Mouse (Mus musculus): ENCODE data around the gene Alpk1. TPM values are rescaled to one million over a fixed set of nuclear protein-coding genes. Genes with fewer than 3 reads are reported as not detected.

The Alpk1 gene
- polyA plus RNA-seq, 1 experiment from 2014 or later: 0.58 TPM

DNA sequence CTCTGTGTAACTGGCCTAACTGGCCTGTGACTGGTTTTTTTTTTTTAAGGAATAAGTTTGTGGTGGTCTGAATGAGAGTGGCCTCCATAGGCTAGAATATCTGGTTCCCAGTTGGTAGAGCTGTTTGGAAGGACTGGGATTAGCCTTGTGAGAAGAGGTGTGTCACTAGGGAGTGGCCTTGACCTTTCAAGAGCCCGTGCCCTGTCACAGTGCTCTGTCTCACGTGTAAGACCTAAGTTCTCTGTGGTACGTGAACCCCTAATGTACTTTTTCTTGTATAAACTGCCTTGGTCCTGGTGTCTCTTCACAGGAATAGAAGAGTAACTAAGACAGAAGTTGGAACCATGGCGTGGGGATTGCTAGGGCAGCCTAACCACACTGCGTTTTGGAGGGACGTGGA is 25.7 kb upstream of the Alpk1 start:
- H3K36me3 ChIP-seq: peaks cover 44% of the 10 kb centered on the region
- H3K4me3 ChIP-seq (replicated peaks): no peak overlapping the region
- no peak overlapping the region for H3K4me2 ChIP-seq
- no peak overlapping the region for H3K9ac ChIP-seq
- H3K4me1 ChIP-seq (replicated peaks): peaks cover 13% of the 10 kb centered on the region
- WGBS (ENCODE audit: insufficient replicate concordance): 84% methylated on average over 6 of the region's 6 CpGs
- no peak overlapping the region for H3K27ac ChIP-seq
- H3K9me3 ChIP-seq (replicated peaks): no peaks in the 10 kb centered on the region
- no peaks in the 10 kb centered on the region for H3K27me3 ChIP-seq
- DNase-seq (no peak), ATAC-seq (ENCODE audit: low read depth) (no peak)

DNA sequence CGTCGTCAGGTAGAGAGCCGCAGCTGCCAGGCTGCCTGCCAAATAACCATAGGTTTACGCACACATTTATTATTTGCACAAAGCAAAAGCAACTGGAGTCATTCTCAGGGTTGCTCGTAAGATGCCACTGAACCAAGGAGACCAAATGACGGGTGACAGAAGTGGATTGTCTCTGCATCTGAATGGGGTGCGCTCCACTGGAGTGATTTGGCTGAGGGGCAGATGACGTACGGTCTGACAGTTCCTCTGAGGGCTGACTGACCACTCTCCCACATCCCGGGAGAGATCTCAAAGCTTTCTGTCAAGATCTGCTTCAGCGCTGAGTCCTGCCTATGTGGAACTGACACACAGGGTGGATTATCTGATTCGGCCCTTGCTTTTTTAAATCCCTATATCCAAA is 24.7 kb upstream of the Alpk1 start:
- Histone ChIP-seq H3K36me3 (peaks cover 35% of the 10 kb centered on the region), H3K4me1 (replicated peaks) (peaks cover 13% of the 10 kb centered on the region), H3K9me3 (replicated peaks) (no peaks in the 10 kb centered on the region), H3K4me3 (replicated peaks) (no peak overlapping the region), H3K9ac (no peak overlapping the region), H3K27ac (no peak overlapping the region), H3K27me3 (no peaks in the 10 kb centered on the region), H3K4me2 (no peak overlapping the region)
- no peak for DNase-seq
- ATAC-seq (ENCODE audit: low read depth): no peak
- 82% methylated on average over 12 of the region's 12 CpGs for WGBS (ENCODE audit: insufficient replicate concordance)

- H3K9ac ChIP-seq: no peak overlapping the region
- no peak overlapping the region for H3K27ac ChIP-seq
- DNase-seq: no peak
- H3K9me3 ChIP-seq (replicated peaks): no peaks in the 10 kb centered on the region
- H3K4me3 ChIP-seq (replicated peaks): no peak overlapping the region
- 35% methylated on average over 4 of the region's 4 CpGs for WGBS (ENCODE audit: insufficient replicate concordance)
- H3K36me3 ChIP-seq: peaks cover 33% of the 10 kb centered on the region
- ATAC-seq (ENCODE audit: low read depth): peak; percentile 79
- peaks cover 17% of the 10 kb centered on the region for H3K4me1 ChIP-seq (replicated peaks)
- H3K27me3 ChIP-seq: no peaks in the 10 kb centered on the region
- H3K4me2 ChIP-seq: no peak overlapping the region
These were observed 24.1 kb upstream of the Alpk1 start for GRCm38 (mm10) chr3:127804439-127804838.

DNA sequence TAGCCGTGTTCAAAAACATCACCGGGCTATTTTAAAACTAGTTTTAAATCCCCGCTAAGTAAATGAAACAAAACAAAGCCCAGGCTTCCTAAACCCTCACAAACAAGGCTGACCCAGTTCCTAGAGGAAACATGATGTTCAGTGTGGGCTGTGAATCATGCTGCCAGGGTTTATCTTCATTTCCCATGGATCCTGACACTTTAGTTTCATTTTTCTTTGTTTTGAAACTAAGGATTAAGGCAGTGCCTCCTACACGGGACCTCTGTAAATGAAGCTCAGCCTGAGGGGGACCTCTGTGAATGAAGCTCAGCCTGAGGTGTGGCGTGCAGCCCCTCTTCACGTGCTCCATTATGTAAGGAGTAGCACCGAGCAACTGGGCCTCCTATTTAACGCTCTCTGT is 22.5 kb upstream of the Alpk1 start:
- WGBS (ENCODE audit: insufficient replicate concordance): 49% methylated on average over 8 of the region's 8 CpGs
- H3K36me3 ChIP-seq: peaks cover 17% of the 10 kb centered on the region
- DNase-seq (no peak), ATAC-seq (ENCODE audit: low read depth) (no peak; the same call in 1 of the 2 replicates)
- no peaks in the 10 kb centered on the region for H3K9me3 ChIP-seq (replicated peaks)
- peak overlapping the region; percentile 33; the same call in 1 of the 2 replicates for H3K9ac ChIP-seq
- H3K27ac ChIP-seq: no peak overlapping the region
- 0 out of 2 replicates have a peak overlapping the region, but pooled peaks have one; percentile 23 for H3K4me2 ChIP-seq
- no peak overlapping the region for H3K4me3 ChIP-seq (replicated peaks)
- peaks cover 17% of the 10 kb centered on the region for H3K4me1 ChIP-seq (replicated peaks)
- H3K27me3 ChIP-seq: no peaks in the 10 kb centered on the region

DNA sequence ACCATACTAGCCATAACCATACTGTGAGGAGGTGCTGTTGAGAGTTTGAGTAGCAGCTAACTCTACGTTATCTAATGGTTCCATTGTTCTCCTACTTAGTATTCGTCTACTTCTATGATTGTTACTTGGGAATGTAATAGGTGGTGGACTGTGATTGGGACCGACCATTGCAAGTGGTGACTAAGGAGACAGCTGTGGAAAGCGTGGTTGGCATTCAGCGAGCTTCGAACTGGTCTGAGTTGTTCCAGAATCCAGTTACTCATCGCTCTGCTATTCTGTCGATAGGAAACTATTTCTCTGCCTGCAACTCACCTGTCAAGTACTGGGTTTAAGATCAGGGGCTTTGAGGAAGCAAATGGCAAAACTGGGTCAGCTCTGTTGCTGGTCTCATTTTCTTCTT is 20.8 kb upstream of the Alpk1 start:
- Histone ChIP-seq H3K27me3 (no peaks in the 10 kb centered on the region), H3K9me3 (replicated peaks) (no peaks in the 10 kb centered on the region), H3K4me1 (replicated peaks) (peaks cover 17% of the 10 kb centered on the region), H3K4me3 (replicated peaks) (no peak overlapping the region), H3K4me2 (no peak overlapping the region), H3K9ac (no peak overlapping the region), H3K27ac (no peak overlapping the region), H3K36me3 (peaks cover 24% of the 10 kb centered on the region)
- WGBS (ENCODE audit: insufficient replicate concordance): 77% methylated on average over 8 of the region's 8 CpGs
- DNase-seq (no peak), ATAC-seq (ENCODE audit: low read depth) (no peak)

DNA sequence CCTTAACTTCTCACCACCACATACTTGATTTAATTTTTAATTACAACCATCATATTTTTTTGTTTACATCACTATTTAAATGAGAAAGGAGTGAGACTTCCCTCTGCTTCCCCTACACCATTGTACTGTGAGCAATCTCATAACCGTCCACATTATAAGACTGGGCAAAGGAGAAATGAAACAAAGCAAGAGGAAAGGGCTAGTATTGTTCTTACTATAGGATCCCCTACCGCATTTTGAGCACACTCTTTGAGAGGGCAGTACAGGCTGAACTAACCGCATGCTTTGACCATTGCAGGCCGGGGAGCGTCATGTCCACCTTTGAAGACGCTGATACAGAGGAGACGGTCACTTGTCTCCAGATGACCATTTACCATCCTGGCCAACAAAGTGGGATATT is 15.9 kb upstream of the Alpk1 start:
- no peaks in the 10 kb centered on the region for H3K27me3 ChIP-seq
- H3K9me3 ChIP-seq (replicated peaks): peaks cover 5% of the 10 kb centered on the region; the same call in 1 of the 2 replicates
- no peak overlapping the region for H3K27ac ChIP-seq
- peaks cover 29% of the 10 kb centered on the region for H3K4me1 ChIP-seq (replicated peaks)
- DNase-seq: no peak
- no peak for ATAC-seq (ENCODE audit: low read depth)
- peaks cover 30% of the 10 kb centered on the region for H3K36me3 ChIP-seq
- H3K4me2 ChIP-seq: no peak overlapping the region
- no peak overlapping the region for H3K4me3 ChIP-seq (replicated peaks)
- H3K9ac ChIP-seq: no peak overlapping the region
- 92% methylated on average over 7 of the region's 7 CpGs for WGBS (ENCODE audit: insufficient replicate concordance)

GRCm38 (mm10) chr3:127795762-127796161 is 15.4 kb upstream of the Alpk1 start:
- H3K4me3 ChIP-seq (replicated peaks): no peak overlapping the region
- H3K9me3 ChIP-seq (replicated peaks): peaks cover 5% of the 10 kb centered on the region; the same call in 1 of the 2 replicates
- H3K36me3 ChIP-seq: peaks cover 30% of the 10 kb centered on the region
- ATAC-seq (ENCODE audit: low read depth) (no peak), DNase-seq (no peak)
- 87% methylated on average over 3 of the region's 3 CpGs for WGBS (ENCODE audit: insufficient replicate concordance)
- no peak overlapping the region for H3K4me2 ChIP-seq
- H3K27ac ChIP-seq: no peak overlapping the region
- peaks cover 30% of the 10 kb centered on the region for H3K4me1 ChIP-seq (replicated peaks)
- H3K9ac ChIP-seq: no peak overlapping the region
- H3K27me3 ChIP-seq: no peaks in the 10 kb centered on the region

DNA sequence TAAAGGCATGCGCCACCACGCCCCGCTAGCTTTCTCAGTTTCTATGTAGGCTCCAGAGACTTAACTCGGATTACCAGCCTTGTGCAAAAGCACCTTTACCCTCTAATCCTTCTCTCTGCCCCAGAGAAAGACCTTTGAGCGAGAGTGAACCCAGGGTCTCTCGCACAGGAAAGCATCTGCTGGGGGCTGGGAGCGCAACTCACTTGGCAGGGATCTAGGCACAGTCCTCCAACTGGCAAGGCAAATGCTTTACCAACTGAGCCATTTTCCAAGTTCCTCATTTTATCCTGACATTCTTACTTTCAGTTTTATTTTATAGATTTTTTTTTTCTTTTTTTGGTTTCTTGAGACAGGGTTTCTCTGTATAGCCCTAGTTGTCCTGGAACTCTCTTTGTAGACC is 12.7 kb upstream of the Alpk1 start:
- peak overlapping the region; percentile 91 for H3K4me2 ChIP-seq

DNA sequence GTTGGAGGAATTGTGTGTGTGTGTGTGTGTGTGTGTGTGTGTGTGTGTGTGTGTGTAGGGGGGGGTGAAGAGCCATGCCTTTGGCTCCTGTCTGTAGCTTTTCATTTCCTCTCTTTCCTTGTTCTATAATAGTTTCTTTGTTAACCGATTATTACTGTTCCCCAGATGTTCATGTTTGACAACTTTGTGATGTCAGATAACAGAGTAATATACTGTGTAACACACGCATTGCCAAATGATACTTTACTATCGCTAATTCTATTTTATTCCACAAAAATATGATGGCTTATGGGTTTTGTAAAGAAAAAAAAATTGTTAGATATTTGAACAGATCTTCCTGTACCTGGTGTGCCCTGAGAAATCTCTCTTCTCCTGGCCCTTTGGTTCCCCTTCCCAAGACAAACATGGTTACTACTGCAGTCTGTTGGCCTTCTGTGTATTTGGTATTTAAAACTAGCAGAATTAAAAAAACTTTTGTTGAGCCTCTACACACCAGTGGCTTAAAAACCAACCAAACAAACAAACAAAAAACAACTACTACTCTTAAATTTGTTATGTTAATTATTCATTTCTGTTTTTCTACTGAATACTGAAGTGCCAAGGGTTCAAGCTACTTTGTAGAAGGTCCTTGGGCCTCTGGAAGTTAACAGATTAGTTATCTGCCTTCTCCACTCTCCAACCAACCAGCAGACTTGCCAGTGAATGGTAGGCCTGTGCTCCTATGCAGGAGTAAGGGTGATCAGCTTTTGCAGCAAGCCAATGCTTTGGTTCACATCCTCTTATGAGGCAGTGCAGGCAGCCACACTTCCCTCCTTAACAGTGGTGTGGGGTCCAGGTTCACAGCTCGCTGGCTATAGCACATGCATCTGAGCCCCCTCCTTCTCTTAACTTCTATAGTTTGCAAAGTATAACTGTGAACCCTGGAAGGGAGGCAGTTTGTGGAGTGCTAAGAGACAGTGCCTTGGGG is 11.6 kb upstream of the Alpk1 start:
- DNase-seq: peak; percentile 70
- H3K9ac ChIP-seq: peak overlapping the region; percentile 93

More for the DNA sequence above, 12.7 kb upstream of the Alpk1 start:
- 83% methylated on average over 7 of the region's 7 CpGs for WGBS (ENCODE audit: insufficient replicate concordance)
- peaks cover 26% of the 10 kb centered on the region for H3K36me3 ChIP-seq
- ATAC-seq (ENCODE audit: low read depth): no peak
- peaks cover 5% of the 10 kb centered on the region; the same call in 1 of the 2 replicates for H3K9me3 ChIP-seq (replicated peaks)
- 0 out of 2 replicates have a peak overlapping the region, but pooled peaks have one; percentile 41 for H3K9ac ChIP-seq
- peak overlapping the region; percentile 87; the same call in 1 of the 2 replicates for H3K4me3 ChIP-seq (replicated peaks)
- no peak for DNase-seq
- 0 out of 2 replicates have a peak, but pooled peaks cover 7% of the 10 kb centered on the region for H3K27me3 ChIP-seq
- H3K27ac ChIP-seq: peak overlapping the region; percentile 95
- H3K4me1 ChIP-seq (replicated peaks): peaks cover 42% of the 10 kb centered on the region

GRCm38 (mm10) chr3:127791056-127791483 is 10.7 kb upstream of the Alpk1 start:
- 0 out of 2 replicates have a peak, but pooled peaks have one; percentile 13 for ATAC-seq (ENCODE audit: low read depth)
- 3% methylated on average over 15 of the region's 15 CpGs for WGBS (ENCODE audit: insufficient replicate concordance)

More for the DNA sequence above, 11.6 kb upstream of the Alpk1 start:
- peak overlapping the region; percentile 87 for H3K4me3 ChIP-seq (replicated peaks)
- H3K4me2 ChIP-seq: peak overlapping the region; percentile 91
- H3K9me3 ChIP-seq (replicated peaks): peaks cover 5% of the 10 kb centered on the region; the same call in 1 of the 2 replicates
- H3K4me1 ChIP-seq (replicated peaks): peaks cover 45% of the 10 kb centered on the region
- H3K27me3 ChIP-seq: 0 out of 2 replicates have a peak, but pooled peaks cover 7% of the 10 kb centered on the region
- 13% methylated on average over 4 of the region's 4 CpGs for WGBS (ENCODE audit: insufficient replicate concordance)
- peak; percentile 93 for ATAC-seq (ENCODE audit: low read depth)
- peak overlapping the region; percentile 95 for H3K27ac ChIP-seq
- H3K36me3 ChIP-seq: peaks cover 19% of the 10 kb centered on the region

More at GRCm38 (mm10) chr3:127791056-127791483, 10.7 kb upstream of the Alpk1 start:
- Histone ChIP-seq H3K4me1 (replicated peaks) (peaks cover 45% of the 10 kb centered on the region), H3K36me3 (peaks cover 10% of the 10 kb centered on the region), H3K4me3 (replicated peaks) (peak overlapping the region; percentile 87), H3K27me3 (0 out of 2 replicates have a peak, but pooled peaks cover 7% of the 10 kb centered on the region), H3K9me3 (replicated peaks) (peaks cover 5% of the 10 kb centered on the region; the same call in 1 of the 2 replicates), H3K9ac (peak overlapping the region; percentile 93), H3K4me2 (peak overlapping the region; percentile 91), H3K27ac (peak overlapping the region; percentile 95)
- peak; percentile 21 for DNase-seq
